Mouse (Mus musculus) heart, postnatal 0 days (tissue): Measurements from ENCODE around the gene Erp27.

ENCODE experiments used
- CTCF ChIP-seq: IDR thresholded peaks from 2 replicates; pipeline ENCODE4 v1.5.1; 2016; ENCODE audit warnings: antibody characterized with exemption, control low read depth, low read depth
- EP300 ChIP-seq: IDR thresholded peaks from 2 replicates; pipeline ENCODE4 v1.6.1; 2016; ENCODE audit warnings: antibody characterized with exemption, low read depth

DNA sequence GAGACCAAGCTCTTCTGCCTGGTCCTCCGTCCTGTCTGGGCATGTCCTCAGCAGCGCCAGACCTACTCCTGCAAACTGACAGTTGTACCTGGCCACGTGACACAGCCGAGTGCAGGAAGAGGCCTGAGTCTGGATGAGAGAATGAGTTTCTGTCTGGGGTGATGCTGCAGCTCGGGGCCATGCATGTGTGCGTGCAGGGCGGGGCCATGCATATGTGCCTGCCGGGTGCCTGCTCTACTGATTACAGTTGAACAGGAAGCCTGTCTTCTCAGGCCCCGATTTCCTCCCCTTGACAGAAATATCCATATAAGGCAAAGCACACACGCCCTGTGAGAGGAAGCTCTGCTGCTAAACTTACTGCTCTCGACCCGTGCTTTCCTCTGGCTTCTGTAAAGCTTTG is 8.7 kb upstream of the Erp27 start:
- TF ChIP-seq CTCF (no peak), EP300 (peak; percentile 62; the same call in 1 of the 2 replicates)
